Mouse (Mus musculus): Measurements from ENCODE around the gene 2310033P09Rik.

DNA sequence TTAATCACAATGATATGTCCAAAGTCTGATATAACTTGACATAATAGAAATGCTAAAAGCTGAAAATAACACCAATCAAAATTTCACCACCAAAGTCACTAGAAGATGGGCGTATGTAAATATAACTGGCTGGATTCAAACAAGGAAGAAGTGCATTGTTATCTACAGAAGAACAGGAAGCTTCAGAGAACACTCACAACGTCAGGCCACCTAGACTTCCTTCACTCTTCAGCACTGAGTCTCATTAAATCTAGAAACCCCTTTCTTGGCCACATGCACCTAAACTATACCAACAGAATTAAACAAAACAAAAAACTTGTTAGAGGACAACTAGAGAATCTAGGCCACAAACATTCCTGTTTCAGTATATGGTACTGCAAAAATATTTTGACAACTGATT is 16.3 kb downstream of the 2310033P09Rik start:
- TF ChIP-seq TAL1 (IDR thresholded peaks at IDR 0.05; ENCODE audit: low read length) (no peak), GATA1 (IDR thresholded peaks at IDR 0.05; ENCODE audit: low read length) (no peak)

All from erythroblast, embryonic 14.5 days (primary cell).